Mouse (Mus musculus) olfactory bulb, adult 2 months (tissue): ENCODE data around the gene Hes3. TPM values are rescaled to one million over a fixed set of nuclear protein-coding genes. Genes with fewer than 3 reads are reported as not detected.

Experiments used
- H3K27ac ChIP-seq: fragments of 200-500 bp; 2 replicates; pipeline ENCODE4 v1.5.1; 2012; ENCODE audit warnings: low read depth, low read length; ENCODE audit not compliant: insufficient read depth
- H3K4me1 ChIP-seq: fragments of 200-500 bp; 2 replicates; pipeline ENCODE4 v1.6.1; 2012; ENCODE audit warnings: low read length; ENCODE audit not compliant: control insufficient read depth, insufficient read depth
- H3K4me3 ChIP-seq: fragments of 200-500 bp; 2 replicates; pipeline ENCODE4 v1.5.1; 2012; ENCODE audit warnings: mild to moderate bottlenecking, low read depth, low read length, moderate library complexity; ENCODE audit not compliant: insufficient read depth
- CTCF ChIP-seq: fragments of 200-500 bp; IDR thresholded peaks from 2 replicates; pipeline ENCODE4 v1.5.1; 2012; ENCODE audit warnings: low read depth, mild to moderate bottlenecking, low read length, moderate library complexity; ENCODE audit not compliant: insufficient read depth
- POLR2A ChIP-seq: fragments of 200-500 bp; IDR thresholded peaks from 2 replicates; pipeline ENCODE4 v1.6.1; 2012; ENCODE audit warnings: mild to moderate bottlenecking, low read depth, low read length, moderate library complexity; ENCODE audit not compliant: insufficient read depth
- WGBS: fragments of 180-500 bp; shearing (Covaris S2); methylation state at CpG from one replicate; pipeline ENCODE4 v1.1.7; 2018; 5-methylcytosine and 5-hydroxymethylcytosine counted together
- polyA plus RNA-seq: library from polyadenylated mRNA; stranded (reverse); fragments of >200 nt; gene quantifications from 2 replicates; pipeline ENCODE4 v1.2.4, GENCODE M21; 2012; ENCODE audit warnings: low replicate concordance; ENCODE audit not compliant: missing spikeins, insufficient read depth, insufficient read length

Hes3 gene
- polyA plus RNA-seq, result not detected in 2 replicates

GRCm38 (mm10) chr4:152291562-152291961 lies at the start of gene Hes3:
Gene Hes3, minus strand, starts transcription at chr4:152291662.
- WGBS, result 35% methylated on average over 6 of the region's 6 CpGs
- Histone ChIP-seq H3K27ac (peak within 1 kb of the TSS; percentile 26; the same call in 1 of the 2 replicates), H3K4me1 (peaks cover 47% of the 10 kb centered on the region), H3K4me3 (peak within 1 kb of the TSS; percentile 4; the same call in 1 of the 2 replicates)
- no peak for TF ChIP-seq POLR2A
- TF ChIP-seq CTCF, result no peak

- Histone ChIP-seq H3K4me1 (peaks cover 62% of the 10 kb centered on the region), H3K27ac (no peak overlapping the region), H3K4me3 (0 out of 2 replicates have a peak overlapping the region, but pooled peaks have one; percentile 4)
- no peak for TF ChIP-seq POLR2A
- TF ChIP-seq CTCF, result no peak
- 49% methylated on average over 15 of the region's 15 CpGs for WGBS
Measured at GRCm38 (mm10) chr4:152340584-152341284, 49.3 kb upstream of the Hes3 start.

- WGBS, result 3% methylated on average over 26 of the region's 26 CpGs
- peak overlapping the region; percentile 73 for H3K4me3 ChIP-seq
- peaks cover 49% of the 10 kb centered on the region for H3K4me1 ChIP-seq
- peak overlapping the region; percentile 58; the same call in 1 of the 2 replicates for H3K27ac ChIP-seq
- no peak for TF ChIP-seq POLR2A
- no peak for TF ChIP-seq CTCF
Measured at GRCm38 (mm10) chr4:152339293-152339790, 47.9 kb upstream of the Hes3 start.

- under 1% methylated on average over 103 of the region's 120 CpGs for WGBS
- H3K27ac ChIP-seq, result peak within 1 kb of the TSS; percentile 58
- peak; percentile 21; the same call in 1 of the 2 replicates for TF ChIP-seq POLR2A
- no peak for TF ChIP-seq CTCF
- H3K4me1 ChIP-seq, result peaks cover 43% of the 10 kb centered on the region
- peak within 1 kb of the TSS; percentile 73 for H3K4me3 ChIP-seq
Measured at GRCm38 (mm10) chr4:152338419-152339292, 47.2 kb upstream of the Hes3 start, which contains the start of gene Chd5. Gene Chd5, plus strand, starts transcription at chr4:152338651.

GRCm38 (mm10) chr4:152337772-152338171 lies 46.3 kb upstream of the Hes3 start:
- peaks cover 34% of the 10 kb centered on the region for H3K4me1 ChIP-seq
- TF ChIP-seq CTCF (no peak), POLR2A (no peak)
- no peak overlapping the region for H3K4me3 ChIP-seq
- WGBS, result 32% methylated on average over 6 of the region's 6 CpGs
- H3K27ac ChIP-seq, result no peak overlapping the region

- TF ChIP-seq POLR2A (no peak), CTCF (no peak)
- H3K4me3 ChIP-seq, result no peak overlapping the region
- 84% methylated on average over 12 of the region's 12 CpGs for WGBS
- H3K27ac ChIP-seq, result no peak overlapping the region
- 0 out of 2 replicates have a peak, but pooled peaks cover 4% of the 10 kb centered on the region for H3K4me1 ChIP-seq
Measured at GRCm38 (mm10) chr4:152333587-152333986, 42.1 kb upstream of the Hes3 start.

- H3K4me1 ChIP-seq, result no peaks in the 10 kb centered on the region
- no peak overlapping the region for H3K27ac ChIP-seq
- WGBS, result 3% methylated on average over 2 of the region's 2 CpGs
- TF ChIP-seq POLR2A, result no peak
- TF ChIP-seq CTCF, result peak; percentile 99
- H3K4me3 ChIP-seq, result no peak overlapping the region
Measured at GRCm38 (mm10) chr4:152332952-152333351, 41.5 kb upstream of the Hes3 start.

GRCm38 (mm10) chr4:152328691-152329090 lies 37.2 kb upstream of the Hes3 start:
- Histone ChIP-seq H3K4me1 (peaks cover 7% of the 10 kb centered on the region), H3K4me3 (no peak overlapping the region), H3K27ac (no peak overlapping the region)
- 76% methylated on average over 6 of the region's 6 CpGs for WGBS
- TF ChIP-seq POLR2A (no peak), CTCF (no peak)

- H3K27ac ChIP-seq, result no peak overlapping the region
- WGBS, result under 1% methylated on average over 11 of the region's 11 CpGs
- TF ChIP-seq POLR2A (no peak), CTCF (no peak)
- peak overlapping the region; percentile 75 for H3K4me3 ChIP-seq
- H3K4me1 ChIP-seq, result peaks cover 7% of the 10 kb centered on the region
Measured at GRCm38 (mm10) chr4:152326543-152326942, 35.1 kb upstream of the Hes3 start.
